7 mouse cellular contexts compared by ENCODE assay signal in genomic region chr14:21824938-21825337, GRCm38 (mm10). TPM values are rescaled to one million over a fixed set of nuclear protein-coding genes. Genes with fewer than 3 reads are reported as not detected.
DNase-seq lines count a peak whose midpoint lies in the region; ATAC-seq and TF ChIP-seq lines count a peak whose summit lies in the region.

Gene Vdac2, plus strand, starts transcription at chr14:21825238.

- no peak within 1 kb of the TSS for H3K27ac ChIP-seq in ES-E14 (ENCODE audit: insufficient read depth, low read depth, low read length, poor library complexity, severe bottlenecking)
- H3K27ac ChIP-seq in forebrain, embryonic 13.5 days = no peak within 1 kb of the TSS
- H3K27ac ChIP-seq in hindbrain, embryonic 11.5 days (ENCODE audit: low read depth, low read length) = no peak within 1 kb of the TSS
- peak within 1 kb of the TSS; percentile 98 for H3K27ac ChIP-seq in liver, embryonic 13.5 days

- no peak within 1 kb of the TSS for H3K4me3 ChIP-seq in ES-E14 (ENCODE audit: insufficient read depth in 1 of 2, low read depth in 1 of 2, low read length in 2 of 2, poor library complexity in 1 of 2, severe bottlenecking in 1 of 2)
- no peak within 1 kb of the TSS for H3K4me3 ChIP-seq in forebrain, embryonic 13.5 days
- H3K4me3 ChIP-seq in hindbrain, embryonic 11.5 days (ENCODE audit: low read depth, low read length) = no peak within 1 kb of the TSS
- H3K4me3 ChIP-seq in liver, embryonic 13.5 days (replicated peaks) = no peak within 1 kb of the TSS

- no peak within 1 kb of the TSS for H3K4me2 ChIP-seq in forebrain, embryonic 13.5 days
- no peak within 1 kb of the TSS for H3K4me2 ChIP-seq in hindbrain, embryonic 11.5 days (replicated peaks; ENCODE audit: low read depth, low read length)
- H3K4me2 ChIP-seq in liver, embryonic 13.5 days = no peak within 1 kb of the TSS

- in situ Hi-C loops in ES-E14 (cut with MboI; ENCODE audit: low sequenced_read_pairs in 2 of 2, unreplicated experiment in 2 of 2) = no loop called here

- H3K9ac ChIP-seq in ES-E14 (ENCODE audit: insufficient read depth, low read depth, low read length, poor library complexity, severe bottlenecking) = no peak within 1 kb of the TSS
- H3K9ac ChIP-seq in forebrain, embryonic 13.5 days = no peak within 1 kb of the TSS
- no peak within 1 kb of the TSS for H3K9ac ChIP-seq in hindbrain, embryonic 11.5 days (ENCODE audit: low read depth, low read length)
- no peak within 1 kb of the TSS for H3K9ac ChIP-seq in liver, embryonic 13.5 days

- no peaks in the 10 kb centered on the region for H3K4me1 ChIP-seq in ES-E14 (ENCODE audit: control insufficient read depth in 2 of 2, insufficient read depth in 2 of 2, low read length in 2 of 2, poor library complexity in 1 of 2)
- 0 out of 2 replicates have a peak, but pooled peaks cover 6% of the 10 kb centered on the region for H3K4me1 ChIP-seq in forebrain, embryonic 13.5 days
- no peaks in the 10 kb centered on the region for H3K4me1 ChIP-seq in hindbrain, embryonic 11.5 days (replicated peaks; ENCODE audit: control insufficient read depth, insufficient read depth, low read length)
- H3K4me1 ChIP-seq in liver, embryonic 13.5 days (replicated peaks) = peaks cover 89% of the 10 kb centered on the region

- H3K27me3 ChIP-seq in forebrain, embryonic 13.5 days = no peaks in the 10 kb centered on the region
- no peaks in the 10 kb centered on the region for H3K27me3 ChIP-seq in hindbrain, embryonic 11.5 days (ENCODE audit: control insufficient read depth, insufficient read depth, low read length)
- no peaks in the 10 kb centered on the region for H3K27me3 ChIP-seq in liver, embryonic 13.5 days

- ATAC-seq in CD4-positive, CD25-positive, alpha-beta regulatory T cell, adult 4 months = no peak
- no peak for ATAC-seq in forebrain, embryonic 13.5 days
- ATAC-seq in hindbrain, embryonic 11.5 days (ENCODE audit: low FRiP score) = no peak
- ATAC-seq in liver, embryonic 13.5 days (ENCODE audit: low read depth) = no peak

- H3K36me3 ChIP-seq in ES-E14 (ENCODE audit: control insufficient read depth, insufficient read depth, low read length, poor library complexity, severe bottlenecking) = no peaks in the 10 kb centered on the region
- H3K36me3 ChIP-seq in forebrain, embryonic 13.5 days (ENCODE audit: poor library complexity, severe bottlenecking) = no peaks in the 10 kb centered on the region
- H3K36me3 ChIP-seq in hindbrain, embryonic 11.5 days (ENCODE audit: control insufficient read depth, insufficient read depth, low read length) = no peaks in the 10 kb centered on the region
- H3K36me3 ChIP-seq in liver, embryonic 13.5 days = no peaks in the 10 kb centered on the region

- no peaks in the 10 kb centered on the region for H3K9me3 ChIP-seq in ES-E14 (ENCODE audit: control insufficient read depth, insufficient read depth, low read depth, low read length)
- H3K9me3 ChIP-seq in forebrain, embryonic 13.5 days (replicated peaks) = no peaks in the 10 kb centered on the region
- no peaks in the 10 kb centered on the region for H3K9me3 ChIP-seq in hindbrain, embryonic 11.5 days (ENCODE audit: control insufficient read depth, low read length)
- no peaks in the 10 kb centered on the region for H3K9me3 ChIP-seq in liver, embryonic 13.5 days (replicated peaks)

- DNase-seq in ES-E14 (ENCODE audit: low read depth, low spot score) = no peak
- no peak for DNase-seq in hindbrain, embryonic 11.5 days (ENCODE audit: low spot score)
- DNase-seq in liver, embryonic 13.5 days = no peak
- no peak for DNase-seq in ovary, postnatal 10 days (ENCODE audit: low spot score)
- DNase-seq in ovary, adult 18-20 months (ENCODE audit: low spot score) = no peak

- WGBS in forebrain, embryonic 13.5 days = 97% methylated on average over 2 of the region's 2 CpGs
- WGBS in hindbrain, embryonic 11.5 days = 78% methylated on average over 2 of the region's 2 CpGs
- 85% methylated on average over 2 of the region's 2 CpGs for WGBS in liver, embryonic 13.5 days (ENCODE audit: insufficient replicate concordance)

TF ChIP-seq in ES-E14, 5 proteins besides CTCF, POLR2A, EP300 and RAD21:
- no peak for TF ChIP-seq ZNF384 (IDR thresholded peaks at IDR 0.05; ENCODE audit: low read depth, low read length)
- TF ChIP-seq HCFC1 (IDR thresholded peaks at IDR 0.05; ENCODE audit: borderline replicate concordance, insufficient read depth, low read length) = no peak
- TF ChIP-seq ZC3H11A (IDR thresholded peaks at IDR 0.05; ENCODE audit: borderline replicate concordance, low read depth, low read length) = no peak
- no peak for TF ChIP-seq MAFK (IDR thresholded peaks at IDR 0.05; ENCODE audit: insufficient read depth, low read depth, low read length)
- TF ChIP-seq CHD2 (IDR thresholded peaks at IDR 0.05; ENCODE audit: low read depth, low read length) = no peak

RNA-seq across cellular contexts. Expression of gene Vdac2, which starts in this region (rescaled TPM):
- polyA plus RNA-seq in CD4-positive, CD25-positive, alpha-beta regulatory T cell, adult 4 months (2017; shearing (Covaris generic)) = 100 to 1,000 TPM; 239 to 241 TPM
- 251 and 305 TPM in 2 replicates for total RNA-seq in ES-E14 (2012; rRNA removed)
- polyA plus RNA-seq in forebrain, embryonic 13.5 days (2015; fragmentation: Nextera tagmentation; extraction: Ambion mirVana) = 261 and 270 TPM in 2 replicates
- 312 and 318 TPM in 2 replicates for polyA plus RNA-seq in hindbrain, embryonic 11.5 days (2014; fragmentation: Nextera tagmentation; extraction: Ambion mirVana)
- 173 and 189 TPM in 2 replicates for polyA plus RNA-seq in liver, embryonic 13.5 days (2015; fragmentation: Nextera tagmentation; extraction: Ambion mirVana)
